Mouse (Mus musculus): ENCODE results near the gene Tmed9. TPM values are rescaled to one million over a fixed set of nuclear protein-coding genes. Genes with fewer than 3 reads are reported as not detected.

Tmed9 gene
- total and polyA plus RNA-seq, 3 experiments: 88.2 to 196 (median 194) TPM

GRCm38 (mm10) chr13:55569726-55570285, 3.7 kb upstream of the Tmed9 start:
- no peak for DNase-seq (ENCODE audit: extremely low read depth)
- peak overlapping the region; percentile 75 for H3K4me2 ChIP-seq (ENCODE audit: insufficient read depth, low read depth, poor library complexity, severe bottlenecking)
- H3K9me3 ChIP-seq (replicated peaks; ENCODE audit: low read length): peaks cover 10% of the 10 kb centered on the region
- no peaks in the 10 kb centered on the region for H3K27me3 ChIP-seq (replicated peaks)
- peaks cover 16% of the 10 kb centered on the region for H3K79me2 ChIP-seq (replicated peaks; ENCODE audit: control insufficient read depth, extremely low read depth, insufficient read depth, poor library complexity, severe bottlenecking)
- H3K4me1 ChIP-seq (ENCODE audit: control insufficient read depth in 1 of 2, insufficient read depth in 2 of 2): peaks cover 8 to 22% of the 10 kb centered on the region in 2 experiments
- H3K36me3 ChIP-seq (replicated peaks in 1 of 2; ENCODE audit: control insufficient read depth in 1 of 2, insufficient read depth in 1 of 2, low read length in 1 of 2): peaks cover 6 to 46% of the 10 kb centered on the region in 2 experiments
- peak overlapping the region; percentile 71 to 94 (median 94) for H3K4me3 ChIP-seq (replicated peaks in 1 of 3; ENCODE audit: low read depth in 2 of 3, low read length in 2 of 3, poor library complexity in 1 of 3)
- peak overlapping the region; percentile 92; the same call in 1 of the 2 replicates for H3K9ac ChIP-seq (ENCODE audit: insufficient read depth, low read depth)
- in situ Hi-C loops (cut with MboI; ENCODE audit: low pct_ligation_motif_present, low pct_unique_long_range_greater_than_20kb, low sequenced_read_pairs): no loop called here
- no peak overlapping the region for H3K27ac ChIP-seq (ENCODE audit: insufficient read depth, low read depth)
- TF ChIP-seq RCOR1 (conservative IDR thresholded peaks at IDR 0.05; ENCODE audit: low read depth, low read length): no peak
- TF ChIP-seq ELF1 (IDR thresholded peaks at IDR 0.05; ENCODE audit: low read depth, low read length): no peak
- TF ChIP-seq MAFK (IDR thresholded peaks at IDR 0.05; ENCODE audit: insufficient replicate concordance, low read length): no peak
- no peak for TF ChIP-seq HCFC1 (IDR thresholded peaks at IDR 0.05; ENCODE audit: low read depth, low read length)
- no peak for TF ChIP-seq KAT2A (IDR thresholded peaks at IDR 0.05; ENCODE audit: insufficient replicate concordance, low read length)
- TF ChIP-seq MXI1 (IDR thresholded peaks at IDR 0.05; ENCODE audit: low read depth, low read length): no peak
- no peak for TF ChIP-seq ZC3H11A (IDR thresholded peaks at IDR 0.05; ENCODE audit: low read depth, low read length)
- dilution Hi-C loops (cut with MboI; ENCODE audit: extremely low pct_ligation_motif_present, extremely low pct_unique_long_range_greater_than_20kb, low sequenced_read_pairs): no loop called here

- DNase-seq (ENCODE audit: extremely low read depth): no peak
- Histone ChIP-seq H3K27me3 (replicated peaks) (no peaks in the 10 kb centered on the region), H3K4me3 (replicated peaks in 1 of 3; ENCODE audit: low read depth in 2 of 3, low read length in 2 of 3, poor library complexity in 1 of 3) (peak overlapping the region; percentile 71 to 94 (median 94)), H3K9ac (ENCODE audit: insufficient read depth, low read depth) (peak overlapping the region; percentile 92), H3K4me2 (ENCODE audit: insufficient read depth, low read depth, poor library complexity, severe bottlenecking) (peak overlapping the region; percentile 75), H3K9me3 (replicated peaks; ENCODE audit: low read length) (peaks cover 10% of the 10 kb centered on the region), H3K4me1 (ENCODE audit: control insufficient read depth in 1 of 2, insufficient read depth in 2 of 2) (peaks cover 8 to 22% of the 10 kb centered on the region in 2 experiments), H3K79me2 (replicated peaks; ENCODE audit: control insufficient read depth, extremely low read depth, insufficient read depth, poor library complexity, severe bottlenecking) (peaks cover 16% of the 10 kb centered on the region), H3K27ac (ENCODE audit: insufficient read depth, low read depth) (no peak overlapping the region), H3K36me3 (replicated peaks in 1 of 2; ENCODE audit: control insufficient read depth in 1 of 2, insufficient read depth in 1 of 2, low read length in 1 of 2) (peaks cover 6 to 39% of the 10 kb centered on the region in 2 experiments)
- TF ChIP-seq NRF1 (IDR thresholded peaks at IDR 0.05; ENCODE audit: low read depth, low read length): no peak
- no peak for TF ChIP-seq POLR2AphosphoS2 (IDR thresholded peaks at IDR 0.05; ENCODE audit: low read depth, low read length)
- TF ChIP-seq MAZ (IDR thresholded peaks at IDR 0.05; ENCODE audit: low read depth, low read length): no peak
- TF ChIP-seq MYC (IDR thresholded peaks at IDR 0.05; ENCODE audit: low read depth, low read length): no peak
- TF ChIP-seq TCF12 (IDR thresholded peaks at IDR 0.05; ENCODE audit: low read depth, low read length): no peak
- TF ChIP-seq MXI1 (IDR thresholded peaks at IDR 0.05; ENCODE audit: low read depth, low read length): no peak
- no peak for TF ChIP-seq KAT2A (IDR thresholded peaks at IDR 0.05; ENCODE audit: insufficient replicate concordance, low read length)
- in situ Hi-C loops (cut with MboI; ENCODE audit: low pct_ligation_motif_present, low pct_unique_long_range_greater_than_20kb, low sequenced_read_pairs) (no loop called here), dilution Hi-C loops (cut with MboI; ENCODE audit: extremely low pct_ligation_motif_present, extremely low pct_unique_long_range_greater_than_20kb, low sequenced_read_pairs) (no loop called here)
Observed at GRCm38 (mm10) chr13:55570286-55570973, 3.1 kb upstream of the Tmed9 start.

Measured in CH12.LX (cell line).